Mouse (Mus musculus) forebrain, embryonic 14.5 days (tissue): ENCODE results near the gene Foxp1. TPM values are rescaled to one million over a fixed set of nuclear protein-coding genes. Genes with fewer than 3 reads are reported as not detected.

Source experiments
- ATAC-seq: fragments of 200-750 bp; cut with Nextera tagmentation; 2 replicates; pipeline ENCODE4 v1.8.0; 2017; ENCODE audit warnings: mild to moderate bottlenecking, moderate library complexity
- DNase-seq: peaks from one replicate; pipeline ENCODE4 v3.0.0-alpha.2; 2015; ENCODE audit warnings: low spot score
- H3K27ac ChIP-seq: fragments of 300-500 bp; sonication (generic); 2 replicates; pipeline ENCODE4 v1.5.1; 2014; ENCODE audit warnings: low read depth, mild to moderate bottlenecking, control low read depth, low read length, moderate library complexity
- H3K27me3 ChIP-seq: fragments of 300-500 bp; sonication (generic); replicated peaks from 2 replicates; pipeline ENCODE4 v1.6.1; 2014; ENCODE audit warnings: low read length, control low read depth, mixed read lengths; ENCODE audit not compliant: control insufficient read depth, insufficient read depth
- H3K36me3 ChIP-seq: fragments of 300-500 bp; sonication (generic); 2 replicates; pipeline ENCODE4 v1.6.1; 2014; ENCODE audit warnings: low read length, control low read depth; ENCODE audit not compliant: control insufficient read depth, insufficient read depth
- H3K4me1 ChIP-seq: fragments of 300-500 bp; sonication (generic); 2 replicates; pipeline ENCODE4 v1.6.1; 2014; ENCODE audit warnings: antibody characterized with exemption, low read length, control low read depth; ENCODE audit not compliant: control insufficient read depth, insufficient read depth
- H3K4me2 ChIP-seq: fragments of 300-500 bp; sonication (generic); 2 replicates; pipeline ENCODE4 v1.6.1; 2014; ENCODE audit warnings: mild to moderate bottlenecking, control low read depth, low read length
- H3K4me3 ChIP-seq: fragments of 300-500 bp; sonication (generic); 2 replicates; pipeline ENCODE4 v1.5.1; 2014; ENCODE audit warnings: low read depth, low read length, control low read depth
- H3K9ac ChIP-seq: fragments of 300-500 bp; sonication (generic); 2 replicates; pipeline ENCODE4 v1.6.1; 2014; ENCODE audit warnings: mild to moderate bottlenecking, low read length, control low read depth, moderate library complexity
- H3K9me3 ChIP-seq: fragments of 300-500 bp; sonication (generic); replicated peaks from 2 replicates; pipeline ENCODE4 v1.6.1; 2016; ENCODE audit warnings: low read length, control low read depth, mixed read lengths; ENCODE audit not compliant: control insufficient read depth
- WGBS: fragments of 180-500 bp; shearing (Covaris S2); extraction: QIAGEN DNeasy Blood & Tissue Kit; methylation state at CpG from one replicate; pipeline ENCODE4 v1.1.7; 2014; 5-methylcytosine and 5-hydroxymethylcytosine counted together
- polyA plus RNA-seq: library from polyadenylated mRNA; unstranded; fragments of >200 nt; fragmentation: Nextera tagmentation; extraction: Ambion mirVana; gene quantifications from 2 replicates; pipeline ENCODE4 v1.2.1, GENCODE M21; 2014

The Foxp1 gene
- polyA plus RNA-seq, 1 experiment from 2014 or later = 63.3 TPM

DNA sequence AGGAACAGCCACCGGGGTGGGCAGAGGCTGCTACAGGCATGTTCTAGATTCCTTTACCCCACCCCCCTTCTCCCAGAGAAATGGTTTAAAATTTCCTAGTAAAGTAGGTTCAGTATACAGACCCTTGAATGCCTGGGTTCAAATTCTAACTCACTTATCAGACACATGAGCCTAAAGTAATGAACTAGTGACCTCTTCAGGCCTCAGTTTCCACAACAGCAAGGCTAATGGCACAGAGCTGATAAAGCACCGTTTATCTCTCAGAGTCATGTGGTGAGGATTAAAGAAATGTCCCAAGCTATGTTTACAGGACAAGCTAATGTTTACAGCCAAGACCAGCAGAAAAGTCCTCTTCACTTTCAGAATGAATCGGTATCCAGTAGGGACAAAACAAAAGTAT, 29.6 kb downstream of the Foxp1 start:
- no peak overlapping the region for H3K4me2 ChIP-seq
- no peak overlapping the region for H3K9ac ChIP-seq
- H3K9me3 ChIP-seq = no peaks in the 10 kb centered on the region
- H3K27ac ChIP-seq = no peak overlapping the region
- no peak for ATAC-seq
- no peaks in the 10 kb centered on the region for H3K36me3 ChIP-seq
- DNase-seq = no peak
- no peak overlapping the region for H3K4me3 ChIP-seq
- H3K4me1 ChIP-seq = no peaks in the 10 kb centered on the region
- 47% methylated on average over 3 of the region's 3 CpGs for WGBS
- no peaks in the 10 kb centered on the region for H3K27me3 ChIP-seq

DNA sequence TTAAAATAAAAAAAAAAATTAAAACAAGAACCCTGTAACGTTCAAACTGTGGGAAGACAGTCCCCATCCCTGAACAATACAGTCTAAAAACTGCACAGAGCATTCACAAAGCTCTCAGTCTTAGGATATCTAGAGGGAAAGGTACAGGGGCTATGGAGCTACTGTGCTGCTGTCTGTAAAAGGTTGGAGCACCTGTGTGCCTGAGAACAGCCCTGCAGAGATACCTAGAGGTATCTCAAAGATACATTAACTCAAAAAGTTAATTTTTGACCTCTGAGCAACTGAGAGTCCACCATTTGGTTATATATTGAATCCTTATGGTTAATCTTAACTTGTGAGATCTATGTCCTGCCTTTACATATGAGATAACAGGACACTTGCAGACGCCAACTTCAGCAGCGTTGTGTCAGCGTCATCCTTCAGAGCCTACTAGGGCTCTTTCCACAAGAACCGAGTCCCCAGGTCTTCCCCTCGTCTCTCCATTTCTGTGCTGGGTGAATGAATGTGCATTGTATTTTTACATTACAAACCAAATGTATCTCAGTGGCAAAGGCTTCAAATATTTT, 30.5 kb downstream of the Foxp1 start:
- Histone ChIP-seq H3K9me3 (no peaks in the 10 kb centered on the region), H3K9ac (no peak overlapping the region), H3K4me2 (no peak overlapping the region), H3K27ac (no peak overlapping the region), H3K4me1 (no peaks in the 10 kb centered on the region), H3K27me3 (no peaks in the 10 kb centered on the region), H3K36me3 (no peaks in the 10 kb centered on the region), H3K4me3 (no peak overlapping the region)
- DNase-seq (no peak), ATAC-seq (no peak)
- 86% methylated on average over 6 of the region's 6 CpGs for WGBS

DNA sequence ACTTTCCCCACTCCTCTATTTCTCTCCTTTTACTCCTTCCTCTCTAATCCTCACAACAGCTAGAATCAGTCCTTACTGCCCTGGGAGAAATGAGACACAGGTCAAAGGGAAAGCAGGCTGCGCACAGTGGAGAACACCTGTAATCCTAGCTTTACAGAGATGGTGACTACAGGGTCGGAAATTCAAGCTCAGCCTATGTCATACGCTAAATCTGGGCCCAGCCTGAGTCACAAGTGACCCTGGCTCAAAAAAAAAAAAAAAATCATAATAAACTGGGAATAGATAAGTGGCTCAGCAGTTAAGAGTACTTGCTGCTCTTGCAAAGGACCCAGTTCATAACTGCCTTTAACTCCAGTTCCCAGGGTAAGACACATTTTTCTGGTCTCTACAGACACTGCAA, 31.4 kb downstream of the Foxp1 start:
- DNase-seq (no peak), ATAC-seq (no peak)
- Histone ChIP-seq H3K9ac (no peak overlapping the region), H3K27ac (no peak overlapping the region), H3K4me2 (no peak overlapping the region), H3K4me1 (peaks cover 2% of the 10 kb centered on the region), H3K27me3 (no peaks in the 10 kb centered on the region), H3K4me3 (no peak overlapping the region), H3K36me3 (no peaks in the 10 kb centered on the region), H3K9me3 (no peaks in the 10 kb centered on the region)
- WGBS = 92% methylated on average over 3 of the region's 3 CpGs

DNA sequence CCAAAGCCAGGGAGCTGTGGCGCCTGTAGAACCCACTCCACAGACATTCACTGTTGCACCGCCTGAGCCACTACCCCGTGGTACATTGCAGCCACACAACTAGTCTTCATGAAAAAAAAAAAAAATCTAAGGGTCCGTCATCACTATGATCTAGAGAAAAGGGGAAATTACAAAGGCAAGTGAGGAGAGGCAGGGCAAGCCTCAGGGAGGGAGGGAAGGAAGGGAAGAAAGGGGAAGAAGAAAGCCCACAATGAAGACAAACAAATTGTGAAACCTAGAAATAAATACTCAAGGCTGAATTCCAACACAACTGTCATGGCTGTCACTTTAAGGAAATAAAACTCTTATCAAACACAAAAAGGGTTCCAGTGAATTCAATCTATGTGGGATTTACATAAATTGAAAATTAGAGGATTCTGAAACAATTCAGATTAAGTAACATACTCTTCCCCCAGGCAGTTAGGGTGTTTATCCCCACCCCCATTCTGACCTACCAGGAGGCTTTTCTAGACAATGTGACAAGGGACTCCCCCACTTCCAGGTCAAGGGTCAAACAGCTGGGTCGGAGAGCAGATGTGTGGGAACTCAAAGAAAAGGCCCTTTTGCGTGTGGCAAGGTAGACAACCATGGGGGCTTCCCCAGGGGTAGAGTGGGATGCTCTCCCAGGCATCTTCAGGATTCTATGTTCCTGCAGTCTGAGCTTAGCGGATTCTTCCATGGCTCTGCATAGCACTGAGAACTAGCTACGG, 32.4 kb downstream of the Foxp1 start:
- Histone ChIP-seq H3K9me3 (no peaks in the 10 kb centered on the region), H3K4me1 (peaks cover 10% of the 10 kb centered on the region), H3K9ac (no peak overlapping the region), H3K4me2 (no peak overlapping the region), H3K27me3 (no peaks in the 10 kb centered on the region), H3K36me3 (no peaks in the 10 kb centered on the region), H3K4me3 (no peak overlapping the region), H3K27ac (no peak overlapping the region)
- 73% methylated on average over 8 of the region's 8 CpGs for WGBS
- DNase-seq (no peak), ATAC-seq (no peak)

DNA sequence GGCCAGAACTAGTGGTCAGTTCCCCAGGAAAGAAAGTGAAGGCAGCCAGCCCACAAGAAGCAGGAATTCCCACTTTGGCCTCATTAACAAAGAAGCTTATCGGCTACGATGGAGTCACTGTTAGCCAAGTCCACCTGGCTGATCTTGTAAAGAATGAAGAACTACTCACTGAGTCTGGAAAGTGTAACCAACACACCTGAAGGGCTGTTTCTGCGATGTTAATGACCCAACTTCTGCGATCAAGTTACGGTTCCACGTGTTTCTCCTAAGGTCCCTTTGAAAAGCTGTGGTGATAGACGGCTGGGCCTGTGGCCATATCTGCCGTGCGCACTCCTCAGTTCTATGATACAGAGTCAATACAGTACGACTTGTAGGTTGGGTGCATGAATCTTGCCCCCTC, 33.1 kb downstream of the Foxp1 start:
- no peak for DNase-seq
- peaks cover 17% of the 10 kb centered on the region for H3K4me1 ChIP-seq
- no peak for ATAC-seq
- H3K4me2 ChIP-seq = no peak overlapping the region
- H3K4me3 ChIP-seq = no peak overlapping the region
- H3K9ac ChIP-seq = no peak overlapping the region
- H3K27ac ChIP-seq = no peak overlapping the region
- H3K36me3 ChIP-seq = no peaks in the 10 kb centered on the region
- WGBS = 87% methylated on average over 10 of the region's 10 CpGs
- H3K27me3 ChIP-seq = no peaks in the 10 kb centered on the region
- no peaks in the 10 kb centered on the region for H3K9me3 ChIP-seq

DNA sequence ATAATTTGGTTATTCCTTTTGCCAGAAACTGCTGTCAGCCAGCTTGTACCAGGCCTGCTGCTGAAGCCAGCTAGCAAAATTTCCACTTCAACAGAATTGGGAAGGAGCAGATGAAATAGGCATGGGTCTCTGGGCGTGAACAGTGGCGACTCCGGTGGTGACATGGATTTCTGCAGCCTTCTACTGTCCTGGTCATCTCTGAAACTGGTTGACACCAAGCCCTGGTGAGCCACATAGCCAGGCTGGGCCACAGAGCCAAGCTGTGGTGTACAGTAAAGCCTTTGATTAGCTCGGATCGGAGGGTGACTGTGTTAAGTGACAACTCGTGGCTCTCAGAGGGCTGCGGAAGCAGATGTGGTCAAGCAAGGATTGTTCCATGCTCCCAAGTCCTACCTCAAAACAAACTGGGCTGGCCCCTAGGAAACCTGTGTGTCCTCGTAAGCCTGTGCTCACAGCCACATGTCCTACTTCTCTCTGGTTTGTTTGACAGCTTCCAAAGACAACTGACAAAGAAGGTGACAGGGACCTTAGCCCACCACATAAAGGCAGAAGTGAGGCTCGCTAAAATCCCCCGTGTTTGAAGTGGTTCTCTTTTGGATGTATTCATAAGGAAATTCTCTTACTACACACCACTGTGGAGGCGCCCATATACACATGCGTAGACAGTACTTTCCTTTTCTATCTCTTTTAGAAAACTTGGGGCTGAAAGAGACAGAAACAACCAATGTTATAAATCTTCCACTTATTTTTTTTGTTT, 36.5 kb downstream of the Foxp1 start:
- H3K36me3 ChIP-seq = no peaks in the 10 kb centered on the region
- 41% methylated on average over 12 of the region's 12 CpGs for WGBS
- no peaks in the 10 kb centered on the region for H3K9me3 ChIP-seq
- ATAC-seq (no peak), DNase-seq (no peak)
- H3K9ac ChIP-seq = peak overlapping the region; percentile 21
- peaks cover 21% of the 10 kb centered on the region for H3K4me1 ChIP-seq
- H3K4me2 ChIP-seq = peak overlapping the region; percentile 48; the same call in 1 of the 2 replicates
- H3K27ac ChIP-seq = peak overlapping the region; percentile 87
- no peak overlapping the region for H3K4me3 ChIP-seq
- H3K27me3 ChIP-seq = no peaks in the 10 kb centered on the region

DNA sequence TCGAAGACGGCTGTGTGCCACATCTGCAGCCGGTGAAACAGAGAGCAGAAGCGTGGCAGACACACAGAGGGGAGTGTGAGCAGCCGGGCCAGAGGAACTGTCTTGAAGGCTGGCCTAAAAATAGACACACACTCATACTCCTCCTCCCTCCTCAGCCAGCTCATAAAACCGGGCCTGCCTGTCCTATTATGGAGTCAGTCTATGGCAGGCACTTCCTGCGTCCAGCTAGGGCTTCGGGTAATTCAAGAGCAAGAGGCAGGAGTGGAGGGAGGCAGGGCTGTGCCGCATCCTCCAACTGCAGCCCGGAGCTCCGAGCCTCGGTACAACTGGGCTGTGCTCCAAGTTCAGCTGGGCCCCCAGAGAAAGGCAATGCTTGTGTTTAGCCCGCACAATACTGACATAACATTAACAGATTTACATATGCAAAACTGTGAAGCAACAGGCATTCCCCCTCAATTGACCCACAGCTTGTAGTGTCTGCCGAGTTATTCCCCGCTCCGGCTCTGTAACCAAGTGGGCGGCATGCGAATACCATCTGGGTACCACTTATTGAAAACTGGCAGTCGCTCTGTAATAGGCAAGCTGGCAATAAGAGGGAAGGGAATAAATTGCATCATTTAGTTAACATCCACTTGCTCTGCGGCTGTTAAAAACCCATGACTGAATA, 37.2 kb downstream of the Foxp1 start:
- WGBS = 3% methylated on average over 20 of the region's 20 CpGs
- peak; percentile 97 for DNase-seq
- Histone ChIP-seq H3K27me3 (no peaks in the 10 kb centered on the region), H3K4me3 (peak overlapping the region; percentile 6; the same call in 1 of the 2 replicates), H3K4me1 (peaks cover 21% of the 10 kb centered on the region), H3K9me3 (no peaks in the 10 kb centered on the region; the same call in 1 of the 2 replicates), H3K36me3 (no peaks in the 10 kb centered on the region), H3K27ac (peak overlapping the region; percentile 87), H3K4me2 (peak overlapping the region; percentile 48), H3K9ac (peak overlapping the region; percentile 49)
- peak; percentile 94 for ATAC-seq

DNA sequence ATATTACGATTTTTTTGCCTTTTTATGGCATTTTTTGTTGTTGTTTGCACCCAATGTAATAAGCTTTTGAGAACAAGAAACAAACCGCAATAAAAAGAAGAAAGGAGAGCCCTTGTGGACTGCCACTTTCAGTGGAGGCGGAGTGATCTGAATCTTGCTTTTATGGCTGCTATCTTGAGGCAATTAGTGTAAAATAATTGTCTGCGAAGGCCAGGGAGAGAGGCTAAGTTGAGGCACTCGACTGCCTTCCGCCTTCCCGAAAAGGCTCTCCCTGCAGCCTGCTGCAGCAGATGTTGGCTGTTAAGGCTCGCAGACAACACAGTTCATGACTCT, 37.7 kb downstream of the Foxp1 start:
- no peak for ATAC-seq
- Histone ChIP-seq H3K9me3 (no peaks in the 10 kb centered on the region; the same call in 1 of the 2 replicates), H3K4me1 (peaks cover 21% of the 10 kb centered on the region), H3K27ac (peak overlapping the region; percentile 85), H3K4me3 (peak overlapping the region; percentile 6; the same call in 1 of the 2 replicates), H3K9ac (peak overlapping the region; percentile 49), H3K36me3 (no peaks in the 10 kb centered on the region), H3K4me2 (peak overlapping the region; percentile 48), H3K27me3 (no peaks in the 10 kb centered on the region)
- 12% methylated on average over 8 of the region's 8 CpGs for WGBS
- no peak for DNase-seq
